ENCODE assay signal across 10 mouse cellular contexts in the genomic region with DNA sequence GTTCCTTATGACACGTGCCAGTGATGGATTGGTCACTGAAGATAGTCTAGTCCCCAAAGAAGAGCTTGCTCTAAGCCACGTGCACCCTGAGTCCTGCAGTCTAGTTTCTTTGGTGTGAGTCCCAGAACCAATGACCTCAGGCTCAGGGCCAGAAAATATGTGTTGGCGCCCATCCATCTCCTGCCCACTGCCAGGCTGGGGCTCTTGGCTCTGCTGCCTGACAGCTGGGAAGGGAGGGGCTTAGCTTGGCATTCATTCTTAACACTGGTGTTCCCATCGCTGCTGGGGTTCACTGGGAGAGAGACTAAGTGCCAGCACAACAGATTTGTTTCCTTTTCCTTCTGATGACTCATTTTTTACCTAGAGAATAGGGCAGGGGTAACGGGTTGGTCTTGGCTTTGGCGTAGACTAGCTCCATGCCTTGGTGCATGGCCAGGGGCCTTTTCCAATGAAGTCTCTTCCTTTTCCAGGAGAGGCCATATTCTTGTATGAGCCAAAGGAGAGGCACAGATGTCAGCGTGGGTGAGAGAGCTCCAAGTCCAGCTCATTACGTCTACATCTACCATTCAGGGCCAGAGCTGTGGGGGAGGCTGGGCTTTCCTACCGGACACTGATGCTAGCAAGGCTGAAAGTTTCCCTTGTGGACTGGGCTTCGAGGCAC.
DNase-seq lines count a peak whose midpoint lies in the region; ATAC-seq and TF ChIP-seq lines count a peak whose summit lies in the region.
"Had no signal": no experiment of that assay in that cellular context is flagged by ENCODE, and none has a peak within 500 bp of the region (broad histone marks: within the 10 kb centered on the region; RNA-seq: fewer than 3 reads in every experiment).

No protein-coding gene starts in this region.

- no peaks in the 10 kb centered on the region for H3K4me1 ChIP-seq in embryonic facial prominence, embryonic 14.5 days (ENCODE audit: control insufficient read depth, insufficient read depth, low read length)
- peaks cover 5% of the 10 kb centered on the region; the same call in 1 of the 2 replicates for H3K4me1 ChIP-seq in hindbrain, postnatal 0 days (ENCODE audit: insufficient read depth, low read length)
- H3K4me1 ChIP-seq: liver, embryonic 15.5 days had no signal

- H3K36me3 ChIP-seq in embryonic facial prominence, embryonic 14.5 days (ENCODE audit: control insufficient read depth, insufficient read depth, low read length): no peaks in the 10 kb centered on the region
- no peaks in the 10 kb centered on the region for H3K36me3 ChIP-seq in hindbrain, postnatal 0 days (ENCODE audit: insufficient read depth, low read length)
- H3K36me3 ChIP-seq: liver, embryonic 15.5 days had no signal

- peak; percentile 40 for DNase-seq in kidney, adult 18-20 months
- no peak for DNase-seq in kidney, postnatal 4 days
- peak; percentile 90 for DNase-seq in adrenal gland, adult 2 months
- peak; percentile 33 for DNase-seq in embryonic facial prominence, embryonic 14.5 days (ENCODE audit: low spot score)
- DNase-seq in hindbrain, postnatal 0 days (ENCODE audit: low spot score): peak; percentile 86
- peak; percentile 28 for DNase-seq in lung, postnatal 25 days (ENCODE audit: low spot score)
- no peak for DNase-seq in frontal cortex, postnatal 36 days (ENCODE audit: low spot score in 2 of 2)
- DNase-seq in thymus, adult 18-20 months: no peak

- TF ChIP-seq CTCF in hindbrain, postnatal 0 days (IDR thresholded peaks at IDR 0.05; ENCODE audit: low read depth): no peak

- WGBS in embryonic facial prominence, embryonic 14.5 days: 87% methylated on average over 10 of the region's 10 CpGs
- 47% methylated on average over 10 of the region's 10 CpGs for WGBS in hindbrain, postnatal 0 days

- no peak overlapping the region for H3K4me2 ChIP-seq in embryonic facial prominence, embryonic 14.5 days (ENCODE audit: low read depth, low read length)
- no peak overlapping the region for H3K4me2 ChIP-seq in hindbrain, postnatal 0 days (ENCODE audit: low read depth, low read length)
- H3K4me2 ChIP-seq: liver, embryonic 15.5 days had no signal

- H3K4me3 ChIP-seq in embryonic facial prominence, embryonic 14.5 days (ENCODE audit: low read depth, low read length): no peak overlapping the region
- no peak overlapping the region for H3K4me3 ChIP-seq in hindbrain, postnatal 0 days (ENCODE audit: low read length)
- H3K4me3 ChIP-seq: erythroblast, embryonic 14.5 days; liver, embryonic 15.5 days had no signal

- H3K9me3 ChIP-seq in embryonic facial prominence, embryonic 14.5 days (ENCODE audit: control insufficient read depth, low read length): no peaks in the 10 kb centered on the region
- H3K9me3 ChIP-seq in hindbrain, postnatal 0 days (ENCODE audit: low read length): no peaks in the 10 kb centered on the region
- H3K9me3 ChIP-seq: liver, embryonic 15.5 days had no signal

- H3K27ac ChIP-seq in embryonic facial prominence, embryonic 14.5 days (replicated peaks; ENCODE audit: low read depth, low read length): no peak overlapping the region
- no peak overlapping the region for H3K27ac ChIP-seq in hindbrain, postnatal 0 days
- H3K27ac ChIP-seq: liver, embryonic 15.5 days had no signal

- 0 out of 2 replicates have a peak, but pooled peaks have one; percentile 47 for ATAC-seq in embryonic facial prominence, embryonic 14.5 days (ENCODE audit: low read depth)
- peak; percentile 94 for ATAC-seq in hindbrain, postnatal 0 days

- no peaks in the 10 kb centered on the region for H3K27me3 ChIP-seq in embryonic facial prominence, embryonic 14.5 days (replicated peaks; ENCODE audit: control insufficient read depth, insufficient read depth, low read length)
- no peaks in the 10 kb centered on the region for H3K27me3 ChIP-seq in hindbrain, postnatal 0 days (ENCODE audit: insufficient read depth, low read length)
- H3K27me3 ChIP-seq: liver, embryonic 15.5 days had no signal

- no peak overlapping the region for H3K9ac ChIP-seq in embryonic facial prominence, embryonic 14.5 days (ENCODE audit: low read depth, low read length)
- H3K9ac ChIP-seq in hindbrain, postnatal 0 days (replicated peaks; ENCODE audit: low read length): no peak overlapping the region
- H3K9ac ChIP-seq: liver, embryonic 15.5 days had no signal

Comparison
In these comparisons a context has a peak if more than half of its experiments do, and no peak if none do; other contexts are left out.
1. DNase-seq: peak in kidney, adult 18-20 months (single experiment), adrenal gland, adult 2 months (single experiment), embryonic facial prominence, embryonic 14.5 days (single experiment), hindbrain, postnatal 0 days (single experiment) and lung, postnatal 25 days (single experiment); none in kidney, postnatal 4 days (0 of 2), frontal cortex, postnatal 36 days (0 of 2) and thymus, adult 18-20 months (0 of 2).